Mouse (Mus musculus) brown adipose tissue, adult 24 weeks (tissue): ENCODE results near the gene Rbfox3. TPM values are rescaled to one million over a fixed set of nuclear protein-coding genes. Genes with fewer than 3 reads are reported as not detected.

Experiments used
- polyA plus RNA-seq: library from polyadenylated mRNA; stranded (reverse); fragments of >200 nt; gene quantifications from 2 replicates; pipeline ENCODE4 v1.2.4, GENCODE M21; 2012; ENCODE audit not compliant: missing spikeins, insufficient read depth, insufficient read length

Gene Rbfox3
- polyA plus RNA-seq, 1 experiment, result not detected

Other genes with a start within 250 kb of the Rbfox3 start
- gene Enpp7, start 76.6 kb upstream of the Rbfox3 start, polyA plus RNA-seq, result not detected in 2 replicates
- 0.91 and 1.1 TPM in 2 replicates for gene Cbx2, start 111.4 kb upstream of the Rbfox3 start, polyA plus RNA-seq
- 4.7 and 9.1 TPM in 2 replicates for gene Cbx8, start 129.4 kb upstream of the Rbfox3 start, polyA plus RNA-seq
- gene Cbx4, start 174.6 kb upstream of the Rbfox3 start, polyA plus RNA-seq, result 37.3 and 37.4 TPM in 2 replicates